Mouse (Mus musculus) midbrain, embryonic 16.5 days (tissue): ENCODE measurements at regions not wholly inside any gene's neighbourhood (a gene's known extent, or its start where the extent isn't known, plus 50 kb on each side); places are given as distances from the start of the nearest gene placed in this dataset.

ENCODE experiments used
- ATAC-seq: fragments of 200-750 bp; cut with Nextera tagmentation; 2 replicates; pipeline ENCODE4 v1.8.0; 2017; ENCODE audit warnings: moderate TSS enrichment
- H3K27ac ChIP-seq: fragments of 300-500 bp; sonication (generic); 2 replicates; pipeline ENCODE4 v1.5.1; 2014; ENCODE audit warnings: mild to moderate bottlenecking, low read length, mixed read lengths
- H3K27me3 ChIP-seq: fragments of 300-500 bp; sonication (generic); 2 replicates; pipeline ENCODE4 v1.6.1; 2014; ENCODE audit warnings: low read depth, low read length, mixed read lengths; ENCODE audit not compliant: control insufficient read depth, insufficient read depth
- H3K36me3 ChIP-seq: fragments of 300-500 bp; sonication (generic); 2 replicates; pipeline ENCODE4 v1.6.1; 2014; ENCODE audit warnings: mild to moderate bottlenecking, low read length, moderate library complexity, mixed read lengths; ENCODE audit not compliant: control insufficient read depth, insufficient read depth
- H3K4me1 ChIP-seq: fragments of 300-500 bp; sonication (generic); 2 replicates; pipeline ENCODE4 v1.6.1; 2014; ENCODE audit warnings: mild to moderate bottlenecking, low read length, mixed read lengths; ENCODE audit not compliant: control insufficient read depth, insufficient read depth
- H3K4me2 ChIP-seq: fragments of 300-500 bp; sonication (generic); 2 replicates; pipeline ENCODE4 v1.6.1; 2014; ENCODE audit warnings: mild to moderate bottlenecking, low read length, mixed read lengths
- H3K4me3 ChIP-seq: fragments of 300-500 bp; sonication (generic); 2 replicates; pipeline ENCODE4 v1.5.1; 2014; ENCODE audit warnings: low read depth, mild to moderate bottlenecking, low read length, moderate library complexity, mixed read lengths
- H3K9ac ChIP-seq: fragments of 300-500 bp; sonication (generic); 2 replicates; pipeline ENCODE4 v1.6.1; 2014; ENCODE audit warnings: low read depth, low read length, mixed read lengths
- H3K9me3 ChIP-seq: fragments of 300-500 bp; sonication (generic); replicated peaks from 2 replicates; pipeline ENCODE4 v1.6.1; 2014; ENCODE audit warnings: mild to moderate bottlenecking, low read length, mixed read lengths; ENCODE audit not compliant: control insufficient read depth, poor library complexity, severe bottlenecking
- WGBS: fragments of 180-500 bp; shearing (Covaris S2); extraction: QIAGEN DNeasy Blood & Tissue Kit; methylation state at CpG from one replicate; pipeline ENCODE4 v1.1.7; 2014; 5-methylcytosine and 5-hydroxymethylcytosine counted together

GRCm38 (mm10) chr5:119235884-119236283 is 434.6 kb upstream of the Tbx3 start:
- ATAC-seq, result no peak
- Histone ChIP-seq H3K9me3 (no peaks in the 10 kb centered on the region), H3K36me3 (no peaks in the 10 kb centered on the region), H3K9ac (no peak overlapping the region), H3K27ac (no peak overlapping the region), H3K4me2 (no peak overlapping the region), H3K27me3 (no peaks in the 10 kb centered on the region), H3K4me1 (no peaks in the 10 kb centered on the region), H3K4me3 (no peak overlapping the region)
- 89% methylated on average over 10 of the region's 10 CpGs for WGBS

GRCm38 (mm10) chr5:119246824-119247223 is 423.6 kb upstream of the Tbx3 start:
- no peaks in the 10 kb centered on the region for H3K9me3 ChIP-seq
- H3K4me1 ChIP-seq, result no peaks in the 10 kb centered on the region
- no peak overlapping the region for H3K9ac ChIP-seq
- no peaks in the 10 kb centered on the region for H3K36me3 ChIP-seq
- WGBS, result 68% methylated on average over 10 of the region's 10 CpGs
- no peak for ATAC-seq
- no peak overlapping the region for H3K4me3 ChIP-seq
- H3K4me2 ChIP-seq, result no peak overlapping the region
- no peaks in the 10 kb centered on the region for H3K27me3 ChIP-seq
- H3K27ac ChIP-seq, result no peak overlapping the region

- no peak overlapping the region for H3K4me2 ChIP-seq
- H3K9me3 ChIP-seq, result no peaks in the 10 kb centered on the region
- H3K27ac ChIP-seq, result no peak overlapping the region
- no peaks in the 10 kb centered on the region for H3K4me1 ChIP-seq
- WGBS, result 86% methylated on average over 6 of the region's 6 CpGs
- H3K4me3 ChIP-seq, result no peak overlapping the region
- no peak for ATAC-seq
- no peaks in the 10 kb centered on the region for H3K36me3 ChIP-seq
- H3K9ac ChIP-seq, result no peak overlapping the region
- no peaks in the 10 kb centered on the region for H3K27me3 ChIP-seq
Observed at GRCm38 (mm10) chr5:119248626-119249025, 421.8 kb upstream of the Tbx3 start.

- 83% methylated on average over 6 of the region's 6 CpGs for WGBS
- Histone ChIP-seq H3K27ac (no peak overlapping the region), H3K4me3 (no peak overlapping the region), H3K9ac (no peak overlapping the region), H3K27me3 (no peaks in the 10 kb centered on the region), H3K4me2 (no peak overlapping the region), H3K4me1 (no peaks in the 10 kb centered on the region), H3K9me3 (no peaks in the 10 kb centered on the region), H3K36me3 (no peaks in the 10 kb centered on the region)
- no peak for ATAC-seq
Observed at GRCm38 (mm10) chr5:119249124-119249718, 421.2 kb upstream of the Tbx3 start.

- H3K27me3 ChIP-seq, result no peaks in the 10 kb centered on the region
- H3K4me1 ChIP-seq, result no peaks in the 10 kb centered on the region
- no peaks in the 10 kb centered on the region for H3K36me3 ChIP-seq
- WGBS, result 43% methylated on average over 9 of the region's 9 CpGs
- H3K4me2 ChIP-seq, result no peak overlapping the region
- no peak for ATAC-seq
- H3K27ac ChIP-seq, result no peak overlapping the region
- no peaks in the 10 kb centered on the region for H3K9me3 ChIP-seq
- H3K9ac ChIP-seq, result no peak overlapping the region
- no peak overlapping the region for H3K4me3 ChIP-seq
Observed at GRCm38 (mm10) chr5:119251311-119252047, 419.0 kb upstream of the Tbx3 start.

GRCm38 (mm10) chr5:119257374-119258120 is 412.9 kb upstream of the Tbx3 start:
- Histone ChIP-seq H3K4me2 (no peak overlapping the region), H3K9ac (no peak overlapping the region), H3K27me3 (no peaks in the 10 kb centered on the region), H3K4me3 (no peak overlapping the region), H3K4me1 (no peaks in the 10 kb centered on the region), H3K36me3 (no peaks in the 10 kb centered on the region), H3K9me3 (no peaks in the 10 kb centered on the region), H3K27ac (no peak overlapping the region)
- ATAC-seq, result no peak
- WGBS, result 21% methylated on average over 21 of the region's 21 CpGs

GRCm38 (mm10) chr5:119258831-119259230 is 411.6 kb upstream of the Tbx3 start:
- H3K27me3 ChIP-seq, result no peaks in the 10 kb centered on the region
- H3K4me3 ChIP-seq, result no peak overlapping the region
- H3K27ac ChIP-seq, result no peak overlapping the region
- H3K9me3 ChIP-seq, result no peaks in the 10 kb centered on the region
- H3K36me3 ChIP-seq, result no peaks in the 10 kb centered on the region
- no peak for ATAC-seq
- H3K9ac ChIP-seq, result no peak overlapping the region
- WGBS, result 92% methylated on average over 5 of the region's 5 CpGs
- H3K4me1 ChIP-seq, result no peaks in the 10 kb centered on the region
- H3K4me2 ChIP-seq, result no peak overlapping the region

- H3K36me3 ChIP-seq, result no peaks in the 10 kb centered on the region
- no peak overlapping the region for H3K4me2 ChIP-seq
- no peaks in the 10 kb centered on the region for H3K27me3 ChIP-seq
- H3K27ac ChIP-seq, result no peak overlapping the region; the same call in 1 of the 2 replicates
- no peak for ATAC-seq
- no peaks in the 10 kb centered on the region for H3K9me3 ChIP-seq
- H3K9ac ChIP-seq, result no peak overlapping the region
- WGBS, result 57% methylated on average over 20 of the region's 20 CpGs
- no peak overlapping the region for H3K4me3 ChIP-seq
- peaks cover 2% of the 10 kb centered on the region; the same call in 1 of the 2 replicates for H3K4me1 ChIP-seq
Observed at GRCm38 (mm10) chr5:119265149-119265890, 405.1 kb upstream of the Tbx3 start.
